Mouse (Mus musculus): ENCODE measurements around the gene Unc13a.

- TF ChIP-seq CTCF (IDR thresholded peaks at IDR 0.05; ENCODE audit: control insufficient read depth, insufficient read depth, low read length) (no peak), POLR2A (IDR thresholded peaks at IDR 0.05; ENCODE audit: borderline replicate concordance, control insufficient read depth, low read depth, low read length) (peak; percentile 56; the same call in 1 of the 2 replicates)
These were observed 74.1 kb downstream of the Unc13a start, which contains the start of gene Fam129c for GRCm38 (mm10) chr8:71597451-71597850.
